Mouse (Mus musculus) left cerebral cortex, postnatal 14 days (tissue): ENCODE results near the gene Pth2r. TPM values are rescaled to one million over a fixed set of nuclear protein-coding genes. Genes with fewer than 3 reads are reported as not detected.

Experiments used
- DNase-seq, 2 experiments: peaks; one replicate each; pipeline ENCODE4 v3.0.0; 2021 to 2022; ENCODE audit warnings: low spot score in 2 of 2, mixed read lengths in 1 of 2
- intact Hi-C: fragments of 180-260 bp; cut with DNase I; formaldehyde crosslinking; loops from one replicate; pipeline ENCODE4 v1.15.1; 2025
- total RNA-seq, 2 experiments: library from RNA; stranded (reverse); gene quantifications; 2 replicates each; pipeline ENCODE4 v1.2.3; 2021

Pth2r gene
- total RNA-seq, 2 experiments from 2014 or later: 3.4 to 3.7 TPM

- DNase-seq: no peak
- intact Hi-C loops: no loop called here
These were observed 139.1 kb downstream of the Pth2r start for GRCm38 (mm10) chr1:65420909-65421308.

GRCm38 (mm10) chr1:65422501-65423010 is 140.7 kb downstream of the Pth2r start:
- intact Hi-C loops: no loop called here
- DNase-seq: no peak

Other genes starting within 250 kb of the Pth2r start
- not detected for gene Akr1cl, start 249.3 kb upstream of the Pth2r start, total RNA-seq
- not detected for gene Cryge, start 230.9 kb upstream of the Pth2r start, total RNA-seq
- not detected for gene Crygd, start 218.6 kb upstream of the Pth2r start, total RNA-seq
- not detected for gene Crygc, start 208.4 kb upstream of the Pth2r start, total RNA-seq
- gene Crygb, start 199.8 kb upstream of the Pth2r start, total RNA-seq: not detected
- gene Cryga, start 178.7 kb upstream of the Pth2r start, total RNA-seq: 1 to 10 TPM; 1.4 to 1.6 TPM
- gene Gm28845, start 162.5 kb upstream of the Pth2r start, total RNA-seq: not detected
- 10 to 100 TPM; 10.5 to 15.8 TPM for gene D630023F18Rik, start 158.8 kb upstream of the Pth2r start, total RNA-seq
- gene Idh1, start 95.6 kb upstream of the Pth2r start, total RNA-seq: 10 to 100 TPM; 52.8 to 67.6 TPM
- gene Pikfyve, start 95.4 kb upstream of the Pth2r start, total RNA-seq: 10 to 100 TPM; 40.6 to 43.2 TPM